Mouse (Mus musculus): Measurements from ENCODE around the gene Tle3. TPM values are rescaled to one million over a fixed set of nuclear protein-coding genes. Genes with fewer than 3 reads are reported as not detected.
A peak's percentile ranks its signal among the peaks of the same experiment; 100 is the strongest.

Gene Tle3
- polyA plus RNA-seq, 1 experiment from 2014 or later = 48.7 TPM

GRCm38 (mm10) chr9:61337665-61338064, 34.5 kb upstream of the Tle3 start:
- 23% methylated on average over 9 of the region's 9 CpGs for WGBS
- H3K27me3 ChIP-seq (ENCODE audit: low read depth, poor library complexity, severe bottlenecking) = peaks cover 90% of the 10 kb centered on the region
- no peak for DNase-seq (ENCODE audit: low spot score)
- no peak overlapping the region for H3K27ac ChIP-seq (replicated peaks)
- no peak overlapping the region for H3K4me3 ChIP-seq
- H3K36me3 ChIP-seq = no peaks in the 10 kb centered on the region
- H3K4me1 ChIP-seq = peaks cover 51% of the 10 kb centered on the region
- no peaks in the 10 kb centered on the region for H3K9me3 ChIP-seq (replicated peaks)

- peak; percentile 39 for DNase-seq (ENCODE audit: low spot score)
- no peaks in the 10 kb centered on the region for H3K9me3 ChIP-seq (replicated peaks)
- H3K27me3 ChIP-seq (ENCODE audit: low read depth, poor library complexity, severe bottlenecking) = peaks cover 92% of the 10 kb centered on the region
- H3K36me3 ChIP-seq = no peaks in the 10 kb centered on the region
- WGBS = 11% methylated on average over 6 of the region's 6 CpGs
- peaks cover 51% of the 10 kb centered on the region for H3K4me1 ChIP-seq
- H3K27ac ChIP-seq (replicated peaks) = peak overlapping the region; percentile 18; the same call in 1 of the 2 replicates
- H3K4me3 ChIP-seq = no peak overlapping the region
These were observed 32.9 kb upstream of the Tle3 start for GRCm38 (mm10) chr9:61339311-61339710.

- no peak for DNase-seq (ENCODE audit: low spot score)
- no peaks in the 10 kb centered on the region for H3K9me3 ChIP-seq (replicated peaks)
- 84% methylated on average over 2 of the region's 2 CpGs for WGBS
- no peak overlapping the region for H3K4me3 ChIP-seq
- no peaks in the 10 kb centered on the region for H3K36me3 ChIP-seq
- H3K27ac ChIP-seq (replicated peaks) = no peak overlapping the region
- H3K27me3 ChIP-seq (ENCODE audit: low read depth, poor library complexity, severe bottlenecking) = peaks cover 91% of the 10 kb centered on the region
- peaks cover 53% of the 10 kb centered on the region for H3K4me1 ChIP-seq
These were observed 31.8 kb upstream of the Tle3 start for GRCm38 (mm10) chr9:61340333-61340732.

GRCm38 (mm10) chr9:61342297-61342696, 29.9 kb upstream of the Tle3 start:
- no peaks in the 10 kb centered on the region for H3K36me3 ChIP-seq
- H3K27ac ChIP-seq (replicated peaks) = no peak overlapping the region
- 75% methylated on average over 6 of the region's 6 CpGs for WGBS
- no peak overlapping the region for H3K4me3 ChIP-seq
- no peak for DNase-seq (ENCODE audit: low spot score)
- H3K9me3 ChIP-seq (replicated peaks) = no peaks in the 10 kb centered on the region
- peaks cover 53% of the 10 kb centered on the region for H3K4me1 ChIP-seq
- peaks cover 87% of the 10 kb centered on the region for H3K27me3 ChIP-seq (ENCODE audit: low read depth, poor library complexity, severe bottlenecking)

- peaks cover 83% of the 10 kb centered on the region for H3K27me3 ChIP-seq (ENCODE audit: low read depth, poor library complexity, severe bottlenecking)
- H3K4me3 ChIP-seq = no peak overlapping the region
- DNase-seq (ENCODE audit: low spot score) = no peak
- peaks cover 36% of the 10 kb centered on the region for H3K4me1 ChIP-seq
- H3K36me3 ChIP-seq = no peaks in the 10 kb centered on the region
- H3K9me3 ChIP-seq (replicated peaks) = no peaks in the 10 kb centered on the region
- WGBS = 78% methylated on average over 6 of the region's 6 CpGs
- no peak overlapping the region for H3K27ac ChIP-seq (replicated peaks)
These were observed 27.5 kb upstream of the Tle3 start for GRCm38 (mm10) chr9:61344684-61345083.

- Histone ChIP-seq H3K4me3 (no peak overlapping the region), H3K9me3 (replicated peaks) (no peaks in the 10 kb centered on the region), H3K27ac (replicated peaks) (no peak overlapping the region), H3K27me3 (ENCODE audit: low read depth, poor library complexity, severe bottlenecking) (peaks cover 76% of the 10 kb centered on the region), H3K4me1 (peaks cover 40% of the 10 kb centered on the region), H3K36me3 (no peaks in the 10 kb centered on the region)
- 43% methylated on average over 7 of the region's 7 CpGs for WGBS
- DNase-seq (ENCODE audit: low spot score) = no peak
These were observed 25.2 kb upstream of the Tle3 start for GRCm38 (mm10) chr9:61347011-61347410.

GRCm38 (mm10) chr9:61348036-61348435, 24.1 kb upstream of the Tle3 start:
- Histone ChIP-seq H3K27me3 (ENCODE audit: low read depth, poor library complexity, severe bottlenecking) (peaks cover 73% of the 10 kb centered on the region), H3K4me3 (no peak overlapping the region), H3K36me3 (no peaks in the 10 kb centered on the region), H3K4me1 (peaks cover 41% of the 10 kb centered on the region), H3K27ac (replicated peaks) (no peak overlapping the region), H3K9me3 (replicated peaks) (no peaks in the 10 kb centered on the region)
- no peak for DNase-seq (ENCODE audit: low spot score)
- 92% methylated on average over 9 of the region's 9 CpGs for WGBS

- H3K36me3 ChIP-seq = no peaks in the 10 kb centered on the region
- no peak overlapping the region for H3K4me3 ChIP-seq
- peaks cover 44% of the 10 kb centered on the region for H3K4me1 ChIP-seq
- WGBS = 78% methylated on average over 6 of the region's 6 CpGs
- peaks cover 73% of the 10 kb centered on the region for H3K27me3 ChIP-seq (ENCODE audit: low read depth, poor library complexity, severe bottlenecking)
- no peak overlapping the region for H3K27ac ChIP-seq (replicated peaks)
- H3K9me3 ChIP-seq (replicated peaks) = no peaks in the 10 kb centered on the region
- no peak for DNase-seq (ENCODE audit: low spot score)
These were observed 23.6 kb upstream of the Tle3 start for GRCm38 (mm10) chr9:61348616-61349015.

- no peak overlapping the region for H3K4me3 ChIP-seq
- H3K9me3 ChIP-seq (replicated peaks) = no peaks in the 10 kb centered on the region
- H3K27me3 ChIP-seq (ENCODE audit: low read depth, poor library complexity, severe bottlenecking) = peaks cover 67% of the 10 kb centered on the region
- no peak for DNase-seq (ENCODE audit: low spot score)
- H3K27ac ChIP-seq (replicated peaks) = no peak overlapping the region
- 83% methylated on average over 7 of the region's 7 CpGs for WGBS
- H3K36me3 ChIP-seq = no peaks in the 10 kb centered on the region
- H3K4me1 ChIP-seq = peaks cover 42% of the 10 kb centered on the region
These were observed 22.5 kb upstream of the Tle3 start for GRCm38 (mm10) chr9:61349697-61350096.

- no peak for DNase-seq (ENCODE audit: low spot score)
- Histone ChIP-seq H3K4me3 (no peak overlapping the region), H3K9me3 (replicated peaks) (0 out of 2 replicates have a peak, but pooled peaks cover under 1% of the 10 kb centered on the region), H3K4me1 (peaks cover 31% of the 10 kb centered on the region), H3K27ac (replicated peaks) (peak overlapping the region; percentile 33; the same call in 1 of the 2 replicates), H3K27me3 (ENCODE audit: low read depth, poor library complexity, severe bottlenecking) (peaks cover 56% of the 10 kb centered on the region), H3K36me3 (no peaks in the 10 kb centered on the region)
- 30% methylated on average over 4 of the region's 4 CpGs for WGBS
These were observed 21.0 kb upstream of the Tle3 start for GRCm38 (mm10) chr9:61351164-61351563.

- H3K27ac ChIP-seq (replicated peaks) = peak overlapping the region; percentile 83
- H3K27me3 ChIP-seq (ENCODE audit: low read depth, poor library complexity, severe bottlenecking) = peaks cover 55% of the 10 kb centered on the region
- peaks cover 54% of the 10 kb centered on the region for H3K4me1 ChIP-seq
These were observed 13.2 kb upstream of the Tle3 start for GRCm38 (mm10) chr9:61358933-61359332.

GRCm38 (mm10) chr9:61359741-61360140, 12.4 kb upstream of the Tle3 start:
- H3K4me1 ChIP-seq = peaks cover 54% of the 10 kb centered on the region
- no peaks in the 10 kb centered on the region for H3K36me3 ChIP-seq
- H3K4me3 ChIP-seq = no peak overlapping the region
- H3K27me3 ChIP-seq (ENCODE audit: low read depth, poor library complexity, severe bottlenecking) = peaks cover 63% of the 10 kb centered on the region
- peak overlapping the region; percentile 83 for H3K27ac ChIP-seq (replicated peaks)
- peaks cover 17% of the 10 kb centered on the region for H3K9me3 ChIP-seq (replicated peaks)
- DNase-seq (ENCODE audit: low spot score) = no peak
- 93% methylated on average over 3 of the region's 3 CpGs for WGBS

More at GRCm38 (mm10) chr9:61358933-61359332, 13.2 kb upstream of the Tle3 start:
- Histone ChIP-seq H3K4me3 (no peak overlapping the region), H3K36me3 (no peaks in the 10 kb centered on the region), H3K9me3 (replicated peaks) (peaks cover 17% of the 10 kb centered on the region)
- no peak for DNase-seq (ENCODE audit: low spot score)
- 57% methylated on average over 4 of the region's 4 CpGs for WGBS

GRCm38 (mm10) chr9:61360163-61360562, 12.0 kb upstream of the Tle3 start:
- no peak overlapping the region for H3K4me3 ChIP-seq
- peaks cover 55% of the 10 kb centered on the region for H3K4me1 ChIP-seq
- H3K9me3 ChIP-seq (replicated peaks) = peaks cover 17% of the 10 kb centered on the region
- H3K36me3 ChIP-seq = no peaks in the 10 kb centered on the region
- no peak for DNase-seq (ENCODE audit: low spot score)
- H3K27me3 ChIP-seq (ENCODE audit: low read depth, poor library complexity, severe bottlenecking) = peaks cover 67% of the 10 kb centered on the region
- H3K27ac ChIP-seq (replicated peaks) = peak overlapping the region; percentile 83
- 84% methylated on average over 8 of the region's 8 CpGs for WGBS

Measured in midbrain, embryonic 10.5 days (tissue).